Mouse (Mus musculus) midbrain, embryonic 16.5 days (tissue): Measurements from ENCODE around the gene Tapbpl. TPM values are rescaled to one million over a fixed set of nuclear protein-coding genes. Genes with fewer than 3 reads are reported as not detected.
A peak's percentile ranks its signal among the peaks of the same experiment; 100 is the strongest.

Source experiments
- ATAC-seq: fragments of 200-750 bp; cut with Nextera tagmentation; 2 replicates; pipeline ENCODE4 v1.8.0; 2017; ENCODE audit warnings: moderate TSS enrichment
- H3K27ac ChIP-seq: fragments of 300-500 bp; sonication (generic); 2 replicates; pipeline ENCODE4 v1.5.1; 2014; ENCODE audit warnings: mild to moderate bottlenecking, low read length, mixed read lengths
- H3K27me3 ChIP-seq: fragments of 300-500 bp; sonication (generic); 2 replicates; pipeline ENCODE4 v1.6.1; 2014; ENCODE audit warnings: low read depth, low read length, mixed read lengths; ENCODE audit not compliant: control insufficient read depth, insufficient read depth
- H3K36me3 ChIP-seq: fragments of 300-500 bp; sonication (generic); 2 replicates; pipeline ENCODE4 v1.6.1; 2014; ENCODE audit warnings: mild to moderate bottlenecking, low read length, moderate library complexity, mixed read lengths; ENCODE audit not compliant: control insufficient read depth, insufficient read depth
- H3K4me1 ChIP-seq: fragments of 300-500 bp; sonication (generic); 2 replicates; pipeline ENCODE4 v1.6.1; 2014; ENCODE audit warnings: mild to moderate bottlenecking, low read length, mixed read lengths; ENCODE audit not compliant: control insufficient read depth, insufficient read depth
- H3K4me2 ChIP-seq: fragments of 300-500 bp; sonication (generic); 2 replicates; pipeline ENCODE4 v1.6.1; 2014; ENCODE audit warnings: mild to moderate bottlenecking, low read length, mixed read lengths
- H3K4me3 ChIP-seq: fragments of 300-500 bp; sonication (generic); 2 replicates; pipeline ENCODE4 v1.5.1; 2014; ENCODE audit warnings: low read depth, mild to moderate bottlenecking, low read length, moderate library complexity, mixed read lengths
- H3K9ac ChIP-seq: fragments of 300-500 bp; sonication (generic); 2 replicates; pipeline ENCODE4 v1.6.1; 2014; ENCODE audit warnings: low read depth, low read length, mixed read lengths
- H3K9me3 ChIP-seq: fragments of 300-500 bp; sonication (generic); replicated peaks from 2 replicates; pipeline ENCODE4 v1.6.1; 2014; ENCODE audit warnings: mild to moderate bottlenecking, low read length, mixed read lengths; ENCODE audit not compliant: control insufficient read depth, poor library complexity, severe bottlenecking
- WGBS: fragments of 180-500 bp; shearing (Covaris S2); extraction: QIAGEN DNeasy Blood & Tissue Kit; methylation state at CpG from one replicate; pipeline ENCODE4 v1.1.7; 2014; 5-methylcytosine and 5-hydroxymethylcytosine counted together
- polyA plus RNA-seq: library from polyadenylated mRNA; unstranded; fragments of >200 nt; fragmentation: Nextera tagmentation; extraction: Ambion mirVana; gene quantifications from 2 replicates; pipeline ENCODE4 v1.2.1, GENCODE M21; 2015

The Tapbpl gene
- polyA plus RNA-seq, 1 experiment from 2014 or later = 8.3 TPM

DNA sequence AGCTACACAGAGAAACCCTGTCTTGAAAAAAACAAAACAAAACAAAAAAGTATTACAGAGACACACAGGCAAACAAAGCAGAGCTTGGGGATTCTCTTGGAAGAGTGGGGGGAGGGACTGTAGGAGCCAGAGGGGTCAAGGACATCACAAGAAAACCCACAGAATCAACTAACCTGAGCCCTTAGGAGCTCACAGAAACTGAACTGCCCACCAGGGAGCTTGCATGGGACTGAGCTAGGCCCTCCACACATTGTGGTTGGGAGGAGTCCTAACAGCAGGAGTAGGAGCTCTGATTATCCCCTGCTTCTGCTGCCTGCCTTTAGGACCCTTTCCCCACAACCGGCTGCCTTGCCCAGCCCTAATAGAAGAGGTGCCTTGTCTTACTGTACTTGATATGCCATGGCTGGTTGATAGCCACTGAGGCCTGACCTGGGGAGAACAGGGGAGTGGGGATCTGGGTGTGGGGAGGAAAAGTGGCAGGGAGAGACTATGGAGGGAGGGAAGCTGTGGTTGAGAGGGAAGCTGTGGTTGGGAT, 36.1 kb downstream of the Tapbpl start:
- WGBS = 17% methylated on average over 1 of the region's 1 CpGs
- no peak overlapping the region for H3K4me3 ChIP-seq
- no peaks in the 10 kb centered on the region for H3K27me3 ChIP-seq

DNA sequence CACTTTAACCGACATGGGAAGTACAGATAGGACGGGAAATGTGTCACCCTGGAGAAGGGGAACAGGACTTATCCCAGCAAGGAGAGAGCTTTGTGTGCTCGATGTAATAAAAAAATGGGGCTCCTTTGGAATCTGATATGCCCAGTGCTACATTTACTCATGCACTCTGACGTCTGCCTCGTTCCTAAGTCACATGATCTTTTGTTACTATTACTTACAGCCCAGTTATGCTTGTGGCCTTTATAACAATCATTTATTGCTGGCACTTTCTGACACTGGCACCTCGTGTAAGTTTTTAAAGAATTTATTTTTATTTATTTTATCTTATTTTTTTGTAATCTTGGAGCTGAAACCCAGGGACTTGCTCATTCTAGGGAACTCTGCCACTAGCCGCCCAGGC, 38.3 kb downstream of the Tapbpl start:
- Histone ChIP-seq H3K4me1 (peaks cover 14% of the 10 kb centered on the region), H3K9ac (no peak overlapping the region), H3K27ac (no peak overlapping the region), H3K4me2 (no peak overlapping the region), H3K4me3 (no peak overlapping the region), H3K27me3 (no peaks in the 10 kb centered on the region), H3K9me3 (no peaks in the 10 kb centered on the region), H3K36me3 (peaks cover 8% of the 10 kb centered on the region; the same call in 1 of the 2 replicates)
- 82% methylated on average over 7 of the region's 7 CpGs for WGBS
- no peak for ATAC-seq

More for the DNA sequence above, 36.1 kb downstream of the Tapbpl start:
- Histone ChIP-seq H3K4me2 (no peak overlapping the region), H3K4me1 (peaks cover 11% of the 10 kb centered on the region), H3K36me3 (peaks cover 4% of the 10 kb centered on the region; the same call in 1 of the 2 replicates), H3K9me3 (no peaks in the 10 kb centered on the region), H3K9ac (no peak overlapping the region), H3K27ac (no peak overlapping the region)
- no peak for ATAC-seq

DNA sequence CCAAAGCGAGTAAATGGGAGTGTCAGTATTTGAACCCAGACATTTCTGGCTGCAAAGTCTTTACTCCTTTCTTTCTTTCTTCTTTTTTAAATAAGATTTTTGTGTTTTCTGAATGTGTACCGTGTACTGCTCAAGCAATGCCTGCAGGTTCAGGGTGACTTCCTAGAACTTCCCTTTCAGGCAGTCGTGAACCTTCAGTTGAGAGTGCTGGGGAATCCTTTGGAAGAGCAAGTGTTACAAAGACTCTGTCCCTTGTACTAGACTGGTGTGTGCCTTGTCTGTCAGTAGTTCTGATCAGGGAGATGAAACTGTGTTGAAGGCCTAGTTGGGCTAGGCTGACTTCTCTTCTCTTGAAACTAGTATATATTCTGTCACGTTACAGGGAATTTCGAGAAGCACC, 38.8 kb downstream of the Tapbpl start:
- no peaks in the 10 kb centered on the region for H3K9me3 ChIP-seq
- H3K4me2 ChIP-seq = peak overlapping the region; percentile 93
- H3K36me3 ChIP-seq = peaks cover 6% of the 10 kb centered on the region; the same call in 1 of the 2 replicates
- H3K4me1 ChIP-seq = peaks cover 14% of the 10 kb centered on the region
- no peaks in the 10 kb centered on the region for H3K27me3 ChIP-seq
- ATAC-seq = no peak
- H3K9ac ChIP-seq = peak overlapping the region; percentile 82
- peak overlapping the region; percentile 100 for H3K27ac ChIP-seq
- WGBS = 44% methylated on average over 5 of the region's 5 CpGs
- H3K4me3 ChIP-seq = peak overlapping the region; percentile 77

DNA sequence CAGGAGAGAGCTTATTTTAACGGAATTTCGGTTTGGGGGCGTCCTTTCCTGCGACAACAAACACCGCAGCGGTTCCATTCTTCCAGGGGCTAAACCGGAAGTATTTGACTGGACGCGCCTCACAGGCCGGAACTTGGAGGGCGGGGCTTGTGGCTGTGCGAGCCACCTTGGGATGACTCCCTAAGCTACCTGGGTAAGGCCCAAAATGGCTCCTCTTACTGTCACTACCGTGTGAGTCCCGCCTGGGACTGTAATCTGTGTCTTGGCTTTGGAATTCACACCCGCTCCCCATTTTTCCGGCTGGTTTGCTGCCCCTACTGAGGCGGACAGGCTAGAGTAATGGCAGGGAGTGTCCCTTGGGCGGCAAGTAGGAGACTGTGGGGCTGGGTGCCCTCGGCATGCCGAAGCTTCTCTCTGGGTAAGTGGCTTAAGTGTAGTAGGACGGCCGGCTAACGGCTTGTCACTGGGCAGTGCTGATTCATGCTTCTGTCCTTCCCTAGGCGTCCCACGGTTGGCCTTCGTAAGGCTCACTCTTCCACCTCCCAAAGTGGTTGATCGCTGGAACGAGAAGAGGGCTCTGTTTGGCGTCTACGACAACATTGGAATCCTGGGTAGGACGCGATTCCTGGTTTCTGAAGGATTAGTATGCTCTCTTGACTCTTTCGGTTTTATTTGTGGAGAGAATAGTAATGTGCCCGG, 39.5 kb downstream of the Tapbpl start:
- WGBS = under 1% methylated on average over 34 of the region's 34 CpGs
- Histone ChIP-seq H3K9me3 (no peaks in the 10 kb centered on the region), H3K27me3 (no peaks in the 10 kb centered on the region), H3K27ac (peak overlapping the region; percentile 100), H3K9ac (peak overlapping the region; percentile 82), H3K4me3 (peak overlapping the region; percentile 77), H3K4me2 (peak overlapping the region; percentile 93), H3K36me3 (peaks cover 6% of the 10 kb centered on the region; the same call in 1 of the 2 replicates), H3K4me1 (peaks cover 14% of the 10 kb centered on the region)
- peak; percentile 96 for ATAC-seq

DNA sequence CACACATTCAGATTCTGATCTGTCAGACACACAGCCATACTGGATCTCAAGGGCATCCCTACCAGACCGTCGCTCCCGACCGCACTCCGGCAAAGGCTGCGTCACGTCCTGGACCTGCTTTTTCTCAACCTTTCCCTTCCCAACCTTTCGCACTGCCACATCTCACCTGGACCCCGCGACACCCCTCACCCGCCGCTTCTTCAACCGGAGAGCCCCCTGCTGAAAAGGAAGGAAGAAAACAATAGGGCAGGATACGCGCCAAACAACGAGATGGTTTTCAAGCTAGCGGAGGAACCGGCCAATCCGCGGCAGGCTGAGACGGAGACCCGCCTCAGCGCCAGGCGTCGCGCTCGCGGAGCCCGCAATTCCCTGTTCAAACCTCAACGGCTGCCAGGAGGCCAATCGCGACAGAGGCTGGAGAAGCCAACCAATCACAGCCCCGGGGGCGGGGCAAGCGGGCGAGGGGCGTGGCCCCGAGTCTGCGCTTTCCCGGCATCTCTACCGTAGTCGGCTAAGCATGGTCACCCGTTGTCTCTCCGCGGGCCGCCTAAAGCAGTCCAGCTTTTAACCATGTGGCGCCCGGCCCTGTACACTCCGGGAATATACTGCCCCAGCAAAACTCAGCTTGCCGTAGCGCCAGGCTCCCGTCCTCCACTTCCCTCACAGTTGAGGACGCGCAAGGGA, 40.2 kb downstream of the Tapbpl start, which contains the start of the genes Ncapd2 and Mrpl51:
TSS of gene Ncapd2 (minus strand) at position 370 of the 684 bp plus-strand sequence.
TSS of gene Mrpl51 (plus strand) at position 470 of the 684 bp plus-strand sequence.
- Histone ChIP-seq H3K36me3 (peaks cover 8% of the 10 kb centered on the region; the same call in 1 of the 2 replicates), H3K27me3 (no peaks in the 10 kb centered on the region), H3K4me1 (peaks cover 14% of the 10 kb centered on the region), H3K9ac (peak within 1 kb of the TSS; percentile 82), H3K4me3 (peak within 1 kb of the TSS; percentile 77), H3K4me2 (peak within 1 kb of the TSS; percentile 93), H3K9me3 (no peaks in the 10 kb centered on the region), H3K27ac (peak within 1 kb of the TSS; percentile 100)
- WGBS = under 1% methylated on average over 54 of the region's 54 CpGs
- peak; percentile 98 for ATAC-seq

GRCm38 (mm10) chr6:125190816-125191215, 40.8 kb downstream of the Tapbpl start:
- Histone ChIP-seq H3K4me1 (peaks cover 14% of the 10 kb centered on the region), H3K4me3 (peak overlapping the region; percentile 77), H3K9ac (peak overlapping the region; percentile 77), H3K4me2 (peak overlapping the region; percentile 69), H3K9me3 (no peaks in the 10 kb centered on the region), H3K27ac (peak overlapping the region; percentile 84), H3K27me3 (no peaks in the 10 kb centered on the region), H3K36me3 (peaks cover 14% of the 10 kb centered on the region)
- no peak for ATAC-seq

DNA sequence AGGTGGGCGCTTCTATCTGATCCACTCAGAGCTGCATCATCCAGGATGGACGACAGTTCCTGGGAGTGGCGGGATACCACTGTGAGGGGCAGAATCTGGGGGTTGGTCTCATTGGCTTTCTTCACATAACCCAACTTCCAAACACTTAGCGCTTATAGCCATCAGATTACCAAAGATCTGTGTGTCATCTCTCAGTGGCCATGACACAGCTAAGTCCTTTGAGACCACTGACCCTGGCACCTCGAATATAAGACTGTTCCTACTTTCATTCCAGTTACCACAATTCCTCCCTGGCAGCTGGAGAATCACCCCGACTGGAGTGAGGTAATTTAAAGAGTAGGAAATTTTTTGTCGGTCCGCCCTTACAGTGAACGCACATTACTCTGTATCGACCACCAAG, 45.5 kb downstream of the Tapbpl start:
- H3K4me2 ChIP-seq = no peak overlapping the region
- H3K4me1 ChIP-seq = peaks cover 5% of the 10 kb centered on the region; the same call in 1 of the 2 replicates
- no peak for ATAC-seq
- 91% methylated on average over 10 of the region's 10 CpGs for WGBS
- no peaks in the 10 kb centered on the region for H3K27me3 ChIP-seq
- H3K9me3 ChIP-seq = no peaks in the 10 kb centered on the region
- no peak overlapping the region for H3K4me3 ChIP-seq
- no peak overlapping the region for H3K9ac ChIP-seq
- H3K27ac ChIP-seq = no peak overlapping the region
- H3K36me3 ChIP-seq = peaks cover 29% of the 10 kb centered on the region

GRCm38 (mm10) chr6:125182133-125182532, 49.5 kb downstream of the Tapbpl start:
- no peak overlapping the region for H3K27ac ChIP-seq
- no peak overlapping the region for H3K9ac ChIP-seq
- no peak for ATAC-seq
- WGBS = 64% methylated on average over 5 of the region's 5 CpGs
- H3K4me1 ChIP-seq = no peaks in the 10 kb centered on the region
- peaks cover 44% of the 10 kb centered on the region for H3K36me3 ChIP-seq
- H3K4me3 ChIP-seq = no peak overlapping the region
- no peaks in the 10 kb centered on the region for H3K9me3 ChIP-seq
- no peak overlapping the region for H3K4me2 ChIP-seq
- H3K27me3 ChIP-seq = no peaks in the 10 kb centered on the region

DNA sequence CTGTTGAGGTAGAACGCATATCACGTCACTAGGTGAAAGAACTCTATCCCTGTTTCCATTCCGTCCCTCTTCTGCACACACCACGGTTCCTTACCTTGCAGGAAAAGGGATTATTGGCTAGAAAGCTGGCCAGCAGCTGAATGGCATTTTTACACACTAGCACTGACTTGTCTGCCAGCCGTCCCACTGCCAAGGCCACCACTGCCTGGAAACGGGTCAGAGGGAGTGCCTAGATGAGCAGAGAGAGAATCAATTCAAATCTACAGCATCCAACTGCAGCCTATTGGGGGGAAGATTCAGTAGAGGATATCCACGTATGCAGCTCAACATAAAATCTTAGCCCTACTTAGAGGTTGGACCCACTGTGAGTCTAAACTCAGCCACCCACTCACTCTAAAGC, 52.1 kb downstream of the Tapbpl start:
- H3K4me1 ChIP-seq = no peaks in the 10 kb centered on the region
- no peaks in the 10 kb centered on the region for H3K27me3 ChIP-seq
- H3K36me3 ChIP-seq = peaks cover 42% of the 10 kb centered on the region
- no peak overlapping the region for H3K4me2 ChIP-seq
- WGBS = 89% methylated on average over 7 of the region's 7 CpGs
- no peak for ATAC-seq
- no peak overlapping the region for H3K27ac ChIP-seq
- no peaks in the 10 kb centered on the region for H3K9me3 ChIP-seq
- no peak overlapping the region for H3K9ac ChIP-seq
- no peak overlapping the region for H3K4me3 ChIP-seq
